Mouse (Mus musculus) thymus, adult 2 months (tissue): ENCODE data around the gene L3mbtl1.

ENCODE experiments used
- CTCF ChIP-seq: fragments of 200-500 bp; IDR thresholded peaks from 2 replicates; pipeline ENCODE4 v1.5.1; 2012; ENCODE audit warnings: mild to moderate bottlenecking, control low read depth, low read length, moderate library complexity, borderline replicate concordance; ENCODE audit not compliant: control insufficient read depth, poor library complexity, insufficient read depth; ENCODE audit errors: extremely low read depth
- POLR2A ChIP-seq: fragments of 200-500 bp; IDR thresholded peaks from 2 replicates; pipeline ENCODE4 v1.6.1; 2012; ENCODE audit warnings: mild to moderate bottlenecking, low read length, control low read depth, moderate library complexity; ENCODE audit not compliant: control insufficient read depth, poor library complexity, insufficient read depth; ENCODE audit errors: extremely low read depth

DNA sequence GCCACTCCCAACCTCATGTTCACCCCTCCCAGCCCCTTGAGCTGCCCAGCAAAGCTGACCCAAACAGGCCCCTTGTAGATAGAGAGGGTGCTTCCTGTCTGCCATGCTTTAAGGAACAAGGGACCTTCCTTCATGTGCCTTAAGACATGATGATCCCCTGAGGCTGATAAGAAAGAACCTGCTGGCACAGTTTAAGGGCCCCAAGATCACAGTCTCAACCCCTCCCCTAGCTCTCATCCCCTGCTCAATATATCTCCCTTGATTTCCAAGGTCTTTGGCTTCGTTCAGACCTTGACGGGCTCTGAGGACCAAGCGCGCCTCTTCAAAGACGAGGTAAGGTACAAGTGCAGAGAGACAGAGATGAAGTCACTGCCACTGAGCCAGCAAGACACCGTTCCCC lies 27.6 kb downstream of the L3mbtl1 start:
- no peak for TF ChIP-seq CTCF
- TF ChIP-seq POLR2A, result no peak
